Mouse (Mus musculus): ENCODE measurements at regions not wholly inside any gene's neighbourhood (a gene's known extent, or its start where the extent isn't known, plus 50 kb on each side); places are given as distances from the start of the nearest gene placed in this dataset.

GRCm38 (mm10) chr3:155246628-155247027, 153.4 kb downstream of the Lrriq3 start:
- DNase-seq (ENCODE audit: low spot score in 2 of 2), result no peak

DNA sequence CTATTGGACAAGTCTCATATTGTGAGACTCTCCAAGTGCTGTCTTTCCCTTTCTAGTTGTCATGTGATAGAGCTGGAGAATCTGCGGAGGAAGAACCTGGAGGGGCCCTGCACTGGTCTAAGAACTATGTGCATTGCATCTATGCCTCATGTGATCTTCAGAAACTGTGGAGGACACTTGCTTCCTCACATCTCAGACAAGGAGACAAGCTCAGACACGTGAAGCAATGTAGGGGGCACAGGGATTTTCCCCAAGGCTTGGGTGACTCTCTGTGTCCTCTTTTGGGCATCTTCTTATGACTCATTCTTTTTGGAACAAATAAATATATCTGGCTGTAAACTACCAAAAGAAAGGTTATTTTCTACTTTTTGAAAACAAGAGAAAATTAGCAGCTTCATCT, 153.9 kb downstream of the Lrriq3 start:
- DNase-seq (ENCODE audit: low spot score in 2 of 2), result no peak

DNA sequence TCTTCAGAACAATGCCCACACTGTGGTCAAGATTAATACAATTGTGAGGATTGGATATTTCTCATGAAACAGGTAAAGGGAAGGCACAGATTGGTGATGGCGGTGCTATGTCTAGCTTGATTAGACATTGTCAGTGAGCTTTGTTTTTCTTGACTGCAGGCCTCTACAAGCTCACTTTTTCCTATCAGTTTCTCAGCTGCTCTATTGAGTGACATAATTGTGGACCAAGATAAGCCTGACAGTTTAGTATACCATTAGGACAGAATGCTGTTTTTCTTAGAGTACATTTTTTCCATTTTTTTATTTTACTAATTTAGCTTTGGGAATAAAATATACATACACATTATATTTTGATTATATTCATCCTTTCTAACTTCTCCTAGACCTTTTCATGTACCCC, 154.7 kb downstream of the Lrriq3 start:
- DNase-seq (ENCODE audit: low spot score in 2 of 2), result no peak

DNA sequence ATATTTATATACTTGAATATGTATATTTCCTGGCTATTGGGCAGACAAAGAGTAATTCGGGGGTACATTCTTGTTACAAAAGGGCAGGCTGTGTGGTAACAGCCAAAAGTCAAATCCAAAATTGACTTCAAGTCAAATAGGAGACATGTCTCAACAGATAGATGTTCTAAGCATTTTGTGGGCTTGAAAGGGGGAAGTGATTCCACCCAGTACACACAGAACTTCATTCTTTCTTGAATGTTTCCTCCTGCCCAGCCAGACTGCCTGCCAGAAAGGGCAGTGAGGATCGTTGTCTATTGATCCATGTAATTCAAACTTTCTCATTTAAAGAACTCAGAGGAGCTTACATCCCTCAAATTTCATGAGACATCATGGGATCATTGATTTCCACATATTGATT, 157.7 kb downstream of the Lrriq3 start:
- DNase-seq (ENCODE audit: low spot score in 2 of 2), result no peak

GRCm38 (mm10) chr3:155298206-155298605, 205.0 kb downstream of the Lrriq3 start:
- no peak for DNase-seq (ENCODE audit: low spot score in 2 of 2)

- DNase-seq (ENCODE audit: low spot score in 2 of 2), result no peak
Measured at GRCm38 (mm10) chr3:155298724-155299123, 205.5 kb downstream of the Lrriq3 start.

- no peak for DNase-seq (ENCODE audit: low spot score in 2 of 2)
Measured at GRCm38 (mm10) chr3:155322322-155322721, 229.1 kb downstream of the Lrriq3 start.

GRCm38 (mm10) chr3:155329701-155330100, 236.5 kb downstream of the Lrriq3 start:
- DNase-seq (ENCODE audit: low spot score in 2 of 2), result no peak

DNA sequence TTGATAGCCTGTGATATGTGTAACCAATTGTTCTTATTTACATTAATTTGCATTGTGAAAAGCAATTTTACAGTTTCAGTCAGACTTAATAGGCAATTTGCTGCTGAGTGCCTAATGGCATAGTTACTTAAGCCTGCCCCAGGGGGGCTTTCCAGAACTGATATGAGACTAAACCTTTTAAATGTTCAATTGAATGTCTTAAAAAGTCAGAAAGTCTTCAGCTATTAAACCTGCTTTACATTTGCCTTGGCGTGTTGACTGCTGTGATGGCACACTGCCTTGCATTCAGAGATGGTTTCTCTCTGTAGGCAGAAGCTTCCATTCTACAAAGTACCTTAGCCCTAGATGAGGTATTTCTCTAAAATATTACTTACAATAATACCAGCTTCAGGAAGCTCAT, 256.0 kb downstream of the Lrriq3 start:
- no peak for DNase-seq (ENCODE audit: low spot score in 2 of 2)

GRCm38 (mm10) chr3:155351636-155352035, 258.4 kb downstream of the Lrriq3 start:
- DNase-seq (ENCODE audit: low spot score in 2 of 2), result no peak

DNA sequence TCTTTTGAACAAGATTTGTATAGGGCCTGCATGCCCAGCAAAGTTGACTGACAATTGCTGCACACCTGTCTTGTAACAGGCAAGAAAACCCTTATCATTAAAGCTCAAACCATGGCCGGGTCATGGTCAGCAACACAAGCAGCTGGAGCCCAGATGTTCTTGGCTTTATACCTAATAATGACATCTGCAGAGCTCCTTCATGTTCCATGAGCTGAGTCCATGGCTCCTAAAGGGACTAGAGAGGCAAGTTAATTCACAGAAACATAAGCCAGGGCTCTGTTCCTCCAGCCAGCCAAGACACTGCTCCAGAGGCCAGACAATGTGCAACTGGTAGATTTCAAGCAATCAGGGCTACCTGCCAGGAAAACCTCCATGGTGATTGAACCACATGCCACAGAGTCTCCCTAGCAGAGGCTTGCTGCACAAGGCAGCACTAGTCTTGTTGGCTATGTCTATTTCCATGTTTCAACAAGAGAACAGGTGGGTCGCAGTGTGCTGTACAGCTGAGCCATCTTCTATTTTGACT, 259.1 kb downstream of the Lrriq3 start:
- DNase-seq (ENCODE audit: low spot score in 2 of 2), result peak; percentile 3 to 25

DNA sequence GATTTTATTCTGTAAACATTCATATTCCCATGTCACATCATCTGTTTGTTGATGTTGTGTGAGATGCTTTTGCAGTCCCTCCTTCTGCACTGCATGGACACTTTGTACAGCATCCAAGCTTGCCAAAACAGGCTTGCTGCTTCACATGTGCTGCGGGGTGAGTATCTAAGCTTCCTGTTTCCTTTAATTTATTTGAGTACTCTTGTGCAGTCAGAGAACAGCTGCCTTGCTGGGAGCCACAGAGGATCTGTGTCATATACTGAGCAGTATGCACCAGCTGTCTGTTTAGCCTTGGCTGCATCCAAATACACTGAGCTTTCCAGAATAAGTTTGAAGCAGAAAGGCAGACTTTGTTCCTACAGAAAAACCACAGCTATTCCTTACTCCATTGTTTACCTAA, 267.2 kb downstream of the Lrriq3 start:
- peak; percentile 22 to 33 for DNase-seq (ENCODE audit: low spot score in 2 of 2)

DNA sequence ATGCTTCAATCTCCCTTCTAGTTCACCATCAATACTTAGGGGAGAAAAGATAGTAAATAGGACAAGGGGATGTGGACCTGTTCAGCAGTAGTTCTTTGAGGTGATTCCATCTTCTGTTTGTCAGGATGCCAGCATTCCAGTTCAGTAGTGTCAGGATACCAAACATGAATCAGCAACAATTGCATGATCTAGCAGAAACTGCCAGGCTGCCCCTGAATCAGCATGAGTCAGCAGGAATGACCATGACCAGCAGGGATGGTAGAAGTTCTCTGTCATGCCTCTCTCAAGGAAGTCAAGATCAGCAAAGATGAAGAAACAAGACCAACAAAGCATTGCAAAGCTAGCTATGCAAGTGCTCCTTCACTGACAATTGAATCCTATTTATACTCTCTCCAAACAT, 277.5 kb downstream of the Lrriq3 start:
- no peak for DNase-seq (ENCODE audit: low spot score in 2 of 2)

DNA sequence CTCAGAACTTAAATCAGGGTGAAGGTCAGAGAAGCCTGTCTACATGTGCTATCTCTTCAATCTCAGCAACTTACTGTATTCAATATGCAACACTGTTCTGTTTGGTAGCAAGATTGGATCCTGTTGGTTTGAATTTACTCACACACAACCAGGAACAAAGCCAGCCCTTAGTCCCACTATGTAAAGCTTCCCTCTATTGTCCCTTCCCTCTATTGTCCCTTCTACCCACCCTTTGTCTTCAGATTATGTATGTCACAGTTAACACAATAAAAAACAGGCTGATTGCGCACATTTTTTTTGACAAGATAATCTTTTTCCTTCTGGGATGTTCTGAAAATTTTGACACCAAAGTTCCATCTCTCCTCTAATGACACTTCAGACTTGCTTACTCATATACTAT, 280.4 kb downstream of the Lrriq3 start:
- no peak for DNase-seq (ENCODE audit: low spot score in 2 of 2)

DNA sequence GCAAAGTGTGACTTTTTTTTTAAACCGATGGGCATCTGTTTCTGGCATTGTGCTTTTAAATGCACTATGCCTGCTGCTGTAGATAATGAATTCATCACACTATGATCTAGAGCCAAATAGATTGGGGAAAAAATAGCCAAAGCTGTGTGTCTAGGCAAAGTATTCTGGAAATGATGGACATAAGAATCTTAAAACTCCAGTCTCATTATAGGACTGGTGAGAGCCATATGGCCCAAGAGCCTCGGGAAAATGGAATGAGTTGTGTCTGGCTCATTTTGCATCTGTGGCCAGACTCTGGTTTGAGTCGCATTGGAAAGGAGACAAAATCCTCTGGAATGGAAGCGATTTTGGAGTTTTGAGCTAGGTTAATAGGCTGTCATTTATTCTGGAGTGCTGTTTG, 288.7 kb downstream of the Lrriq3 start:
- peak in 1 of 2 experiments; percentile 17 for DNase-seq (ENCODE audit: low spot score in 2 of 2)

GRCm38 (mm10) chr3:155382817-155383216, 289.6 kb downstream of the Lrriq3 start:
- DNase-seq (ENCODE audit: low spot score in 2 of 2), result no peak

DNA sequence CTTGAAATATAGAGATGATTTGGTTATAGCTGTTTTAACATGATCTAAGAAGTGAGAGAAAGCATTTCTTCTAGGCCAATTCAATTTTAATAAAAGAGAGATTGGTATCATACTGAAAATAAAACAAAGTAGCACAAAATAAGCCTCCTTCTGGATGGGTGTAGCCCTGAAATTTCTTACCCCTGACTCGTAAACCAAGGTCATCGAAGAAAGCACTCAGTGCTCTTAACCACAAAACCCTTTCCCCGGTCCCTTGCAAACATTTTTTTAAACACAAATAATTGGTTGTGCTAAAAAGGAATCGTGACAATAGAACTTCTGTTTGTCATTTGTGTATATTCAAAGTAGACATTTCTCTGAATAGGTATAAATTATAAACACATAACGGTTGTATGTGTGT, 297.4 kb downstream of the Lrriq3 start:
- no peak for DNase-seq (ENCODE audit: low spot score in 2 of 2)

GRCm38 (mm10) chr3:155396134-155396533, 302.9 kb downstream of the Lrriq3 start:
- DNase-seq (ENCODE audit: low spot score in 2 of 2), result no peak

DNA sequence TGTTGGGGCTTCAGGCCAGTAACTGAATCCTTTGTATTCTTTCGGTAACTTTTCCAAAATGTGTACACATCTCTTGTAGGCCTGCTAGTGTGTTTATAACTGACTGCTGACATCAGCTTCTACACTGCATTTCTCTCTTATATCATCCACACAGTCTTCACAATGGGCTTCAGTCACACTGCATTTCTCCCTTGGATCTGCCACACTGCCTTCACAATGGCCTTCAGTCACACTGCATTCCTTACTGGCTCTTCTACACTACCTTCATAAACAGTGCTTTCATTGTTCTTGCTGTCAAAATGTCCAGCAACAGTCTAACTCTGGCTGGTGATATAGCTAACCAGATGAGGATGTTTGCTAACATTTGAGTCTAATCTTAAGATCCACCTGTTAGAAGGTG, 308.5 kb downstream of the Lrriq3 start:
- DNase-seq (ENCODE audit: low spot score in 2 of 2), result no peak

DNA sequence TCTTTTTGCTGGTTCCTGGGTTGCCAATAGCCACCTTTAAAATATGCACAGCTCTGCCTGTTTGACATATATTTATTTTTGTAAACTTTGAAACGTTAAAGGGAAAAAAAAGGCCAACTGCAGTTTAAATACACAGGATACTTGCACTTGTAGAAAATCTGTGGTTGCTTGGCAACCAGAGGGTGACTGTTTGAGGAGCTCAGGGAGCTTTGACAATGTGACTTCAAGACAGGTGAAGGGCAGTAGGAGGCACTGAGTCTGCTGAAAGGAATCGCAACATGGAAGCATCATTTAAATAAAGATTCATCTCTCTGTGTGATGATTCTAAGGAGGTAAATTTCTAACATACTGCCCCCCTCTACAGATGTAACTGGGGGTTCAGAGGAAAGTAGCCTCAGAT, 315.7 kb downstream of the Lrriq3 start:
- no peak for DNase-seq (ENCODE audit: low spot score in 2 of 2)

GRCm38 (mm10) chr3:155409371-155409770, 316.1 kb downstream of the Lrriq3 start:
- DNase-seq (ENCODE audit: low spot score in 2 of 2), result no peak

DNA sequence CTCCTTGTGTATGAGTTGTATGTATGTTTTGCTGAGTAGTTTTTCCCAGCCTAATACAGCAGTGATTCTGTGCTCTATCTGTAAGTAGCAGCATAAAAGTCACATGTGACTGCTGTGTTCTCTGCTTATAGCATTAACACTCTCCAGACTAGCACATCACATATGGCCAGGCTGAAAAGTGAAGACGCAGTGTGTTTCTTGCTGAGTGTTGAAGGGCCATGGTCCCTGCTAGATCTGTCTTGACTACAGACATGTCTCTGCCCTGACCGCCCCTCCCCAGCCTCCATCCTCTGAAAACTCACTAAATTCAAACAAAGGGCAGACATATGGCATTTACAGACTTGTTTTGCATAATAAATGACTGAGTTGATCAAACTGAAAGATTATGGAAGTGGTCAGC, 316.6 kb downstream of the Lrriq3 start:
- DNase-seq (ENCODE audit: low spot score in 2 of 2), result no peak

DNA sequence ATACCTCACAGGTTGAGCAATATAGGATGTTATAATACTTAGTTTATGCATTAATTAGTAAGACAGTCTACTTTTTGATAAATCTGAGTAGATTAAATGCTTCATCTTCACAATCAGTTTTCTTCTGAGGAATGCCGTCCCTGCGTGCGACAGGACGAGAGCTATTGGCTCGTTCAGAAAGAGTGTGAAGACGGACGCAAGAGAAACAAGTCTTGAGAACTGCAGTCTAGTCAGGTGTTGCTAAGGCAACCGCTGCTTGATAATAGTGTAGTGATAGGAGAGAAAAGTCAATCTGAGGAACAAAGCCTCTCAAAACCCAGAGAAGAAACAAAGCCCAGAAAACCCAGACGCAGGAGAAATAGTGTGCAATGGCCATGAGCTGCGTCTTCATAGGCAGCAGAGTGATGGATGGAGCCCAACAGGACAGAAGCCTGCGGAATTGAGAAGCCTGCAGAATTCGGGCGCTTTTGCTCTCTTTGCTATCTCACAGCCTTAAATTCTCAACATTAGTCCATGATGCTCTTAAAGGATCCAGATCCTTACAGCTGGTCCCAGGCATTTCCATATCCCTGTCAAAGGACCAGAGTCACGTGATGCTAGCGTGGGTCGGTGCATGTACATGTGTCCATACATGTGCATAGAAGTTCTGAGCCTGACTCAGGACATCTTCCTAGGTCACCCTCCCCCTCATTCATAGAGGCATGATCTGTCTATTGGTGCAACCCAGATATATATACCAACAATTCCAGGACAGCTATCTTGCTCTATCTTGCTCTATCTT, 366.7 kb downstream of the Lrriq3 start:
- DNase-seq (ENCODE audit: low spot score in 2 of 2), result no peak

Data from layer of hippocampus, adult 18-20 months (tissue).